In the genomic region with DNA sequence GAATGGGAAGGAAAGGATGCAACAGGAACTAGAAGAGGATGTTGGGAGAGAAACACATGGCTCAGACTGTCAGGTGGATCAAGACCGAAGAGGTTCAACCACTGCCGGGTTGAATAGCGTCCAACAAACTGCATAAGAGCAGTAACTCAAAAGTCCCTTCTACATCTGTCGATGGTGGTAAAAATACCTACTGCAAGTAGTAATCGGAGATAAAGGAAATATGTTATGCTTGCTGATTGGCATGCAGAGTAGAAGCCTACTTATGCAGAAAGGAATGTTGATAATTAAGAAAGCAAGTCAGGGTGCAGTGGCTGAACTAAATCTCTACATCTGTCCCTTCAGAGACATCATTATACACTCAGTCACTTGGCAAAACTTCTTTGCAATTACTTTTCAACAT, we compare ENCODE assay signal across 21 mouse cellular contexts.
"Had no signal": no experiment of that assay in that cellular context is flagged by ENCODE, and none has a peak within 500 bp of the region (broad histone marks: within the 10 kb centered on the region; RNA-seq: fewer than 3 reads in every experiment).

No protein-coding gene starts in this region.

- H3K4me3 ChIP-seq: layer of hippocampus, adult 2 months; limb, embryonic 10.5 days; limb, embryonic 13.5 days; liver, embryonic 12.5 days; liver, embryonic 15.5 days; lung, embryonic 15.5 days; megakaryocyte, embryonic 14.5 days; midbrain, embryonic 10.5 days; midbrain, embryonic 13.5 days; neural tube, embryonic 13.5 days had no signal

- H3K4me2 ChIP-seq: limb, embryonic 13.5 days; liver, embryonic 12.5 days; liver, embryonic 15.5 days; lung, embryonic 15.5 days; midbrain, embryonic 13.5 days; neural tube, embryonic 13.5 days had no signal

- H3K9me3 ChIP-seq: limb, embryonic 10.5 days; limb, embryonic 13.5 days; liver, embryonic 12.5 days; liver, embryonic 15.5 days; lung, embryonic 15.5 days; megakaryocyte, embryonic 14.5 days; midbrain, embryonic 10.5 days; midbrain, embryonic 13.5 days; neural tube, embryonic 13.5 days had no signal

- DNase-seq: kidney, postnatal 14 days; layer of hippocampus, adult 9-11 months; liver; lung, adult 18-20 months; lung, postnatal 10 days; lung, postnatal 36 days; retina, postnatal 1 day; right cerebral cortex, postnatal 25 days; spleen, adult 18-20 months; thymus, adult 18-20 months; thymus, postnatal 36 days had no signal

- H3K4me1 ChIP-seq: limb, embryonic 10.5 days; limb, embryonic 13.5 days; liver, embryonic 12.5 days; liver, embryonic 15.5 days; lung, embryonic 15.5 days; megakaryocyte, embryonic 14.5 days; midbrain, embryonic 10.5 days; midbrain, embryonic 13.5 days; neural tube, embryonic 13.5 days had no signal

- H3K27ac ChIP-seq: layer of hippocampus, adult 2 months; limb, embryonic 10.5 days; limb, embryonic 13.5 days; liver, embryonic 12.5 days; liver, embryonic 15.5 days; lung, embryonic 15.5 days; midbrain, embryonic 10.5 days; midbrain, embryonic 13.5 days; neural tube, embryonic 13.5 days had no signal

- H3K9ac ChIP-seq: limb, embryonic 13.5 days; liver, embryonic 12.5 days; liver, embryonic 15.5 days; lung, embryonic 15.5 days; midbrain, embryonic 13.5 days; neural tube, embryonic 13.5 days had no signal

- H3K36me3 ChIP-seq: limb, embryonic 10.5 days; limb, embryonic 13.5 days; liver, embryonic 12.5 days; liver, embryonic 15.5 days; lung, embryonic 15.5 days; midbrain, embryonic 10.5 days; midbrain, embryonic 13.5 days; neural tube, embryonic 13.5 days had no signal

- ATAC-seq: liver, embryonic 12.5 days; midbrain, embryonic 13.5 days had no signal

- H3K27me3 ChIP-seq: limb, embryonic 13.5 days; liver, embryonic 12.5 days; liver, embryonic 15.5 days; lung, embryonic 15.5 days; megakaryocyte, embryonic 14.5 days; midbrain, embryonic 13.5 days; neural tube, embryonic 13.5 days had no signal
